Mouse (Mus musculus) G1E-ER4 (cell line): Measurements from ENCODE around the gene Ndst4. TPM values are rescaled to one million over a fixed set of nuclear protein-coding genes. Genes with fewer than 3 reads are reported as not detected.

Experiments
- GATA1 ChIP-seq: IDR thresholded peaks from one replicate; pipeline ENCODE4 v1.8.0; 2012; ENCODE audit warnings: low read length, inconsistent platforms
- polyA plus RNA-seq: library from polyadenylated mRNA; stranded (reverse); fragments of >175 nt; gene quantifications from 2 replicates; pipeline ENCODE4 v1.2.3, GENCODE M21; 2012

Gene Ndst4
- polyA plus RNA-seq, 1 experiment, result not detected

- TF ChIP-seq GATA1, result no peak
Measured at GRCm38 (mm10) chr3:125678924-125679323, 275.0 kb downstream of the Ndst4 start.

- TF ChIP-seq GATA1, result no peak
Measured at GRCm38 (mm10) chr3:125683460-125684230, 279.8 kb downstream of the Ndst4 start.

GRCm38 (mm10) chr3:125684583-125684982 lies 280.7 kb downstream of the Ndst4 start:
- no peak for TF ChIP-seq GATA1

- TF ChIP-seq GATA1, result no peak
Measured at GRCm38 (mm10) chr3:125687601-125688000, 283.7 kb downstream of the Ndst4 start.

GRCm38 (mm10) chr3:125690948-125691347 lies 287.1 kb downstream of the Ndst4 start:
- TF ChIP-seq GATA1, result no peak

- TF ChIP-seq GATA1, result no peak
Measured at GRCm38 (mm10) chr3:125722953-125723352, 319.1 kb downstream of the Ndst4 start.

GRCm38 (mm10) chr3:125734945-125735344 lies 331.1 kb downstream of the Ndst4 start:
- no peak for TF ChIP-seq GATA1

GRCm38 (mm10) chr3:125744468-125745141 lies 340.7 kb downstream of the Ndst4 start:
- no peak for TF ChIP-seq GATA1

GRCm38 (mm10) chr3:125745142-125745496 lies 341.2 kb downstream of the Ndst4 start:
- TF ChIP-seq GATA1, result no peak

GRCm38 (mm10) chr3:125746367-125746766 lies 342.5 kb downstream of the Ndst4 start:
- no peak for TF ChIP-seq GATA1

- TF ChIP-seq GATA1, result no peak
Measured at GRCm38 (mm10) chr3:125756911-125757310, 353.0 kb downstream of the Ndst4 start.

- TF ChIP-seq GATA1, result no peak
Measured at GRCm38 (mm10) chr3:125760711-125761110, 356.8 kb downstream of the Ndst4 start.
